Mouse (Mus musculus) layer of hippocampus, adult 9-11 months (tissue): Measurements from ENCODE around the gene Olfr583.

ENCODE experiments used
- DNase-seq: peaks from one replicate; pipeline ENCODE4 v3.0.0; 2022

Olfr583 gene

DNA sequence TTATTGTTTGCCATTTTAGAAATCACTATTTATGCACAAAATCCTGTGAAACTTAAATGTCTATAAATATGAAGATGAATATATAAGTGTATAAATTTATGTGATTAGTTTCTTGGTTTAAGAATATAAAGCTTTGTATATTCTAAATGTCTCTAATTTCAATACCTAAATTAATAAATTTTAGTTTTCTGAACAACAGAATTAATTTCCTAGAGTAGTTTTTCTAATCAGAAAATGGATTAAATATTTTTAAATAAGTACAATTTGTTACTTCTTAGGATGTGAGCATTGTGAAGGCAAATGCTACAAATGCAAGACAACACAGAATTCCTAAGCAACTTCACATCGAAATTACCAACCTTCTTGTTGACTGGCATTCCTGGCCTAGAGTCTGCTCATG is at the start of gene Olfr583:
Gene Olfr583, plus strand, starts transcription at position 301 of the 400 bp plus-strand sequence.
- DNase-seq: no peak

- DNase-seq: no peak
Measured at GRCm38 (mm10) chr7:103037724-103038123, 13.4 kb upstream of the Olfr583 start, which contains the start of gene Olfr582. TSS of gene Olfr582 (plus strand) at chr7:103038024.

DNA sequence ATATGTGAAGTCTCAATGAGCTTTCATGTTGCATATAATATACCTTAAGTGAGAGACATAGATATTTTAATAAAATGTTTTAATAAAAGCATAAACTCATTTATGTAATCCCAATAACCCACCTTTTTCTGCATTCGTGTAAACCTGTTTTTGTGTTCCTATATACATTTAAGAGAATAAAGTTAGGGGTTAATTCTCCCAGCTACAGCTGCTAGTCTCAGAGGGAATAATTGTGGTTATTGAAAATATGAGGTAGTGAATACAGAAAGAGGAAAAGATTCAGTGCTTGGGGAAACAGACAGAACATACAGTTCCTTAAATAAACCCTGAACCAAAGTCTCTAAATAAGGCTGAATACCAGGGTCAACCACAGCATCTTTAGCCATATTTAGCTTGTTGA is 30.5 kb downstream of the Olfr583 start, which contains the start of gene Olfr584:
Gene Olfr584, plus strand, starts transcription at position 301 of the 400 bp plus-strand sequence.
- DNase-seq: no peak

GRCm38 (mm10) chr7:103097420-103097819 is 46.3 kb downstream of the Olfr583 start, which contains the start of gene Olfr585:
TSS of gene Olfr585 (plus strand) at chr7:103097720.
- DNase-seq: no peak
